Mouse (Mus musculus) embryonic fibroblast, embryonic 13.5 days (primary cell): Measurements from ENCODE around the gene Nupr1.

Experiments
- CTCF ChIP-seq: IDR thresholded peaks from 2 replicates; pipeline ENCODE4 v1.5.1; 2011; ENCODE audit warnings: mild to moderate bottlenecking, control low read depth, low read length, moderate library complexity, borderline replicate concordance; ENCODE audit not compliant: insufficient read depth
- POLR2A ChIP-seq: IDR thresholded peaks from 2 replicates; pipeline ENCODE4 v1.6.1; 2011; ENCODE audit warnings: low read depth, mild to moderate bottlenecking, control low read depth, low read length, moderate library complexity

DNA sequence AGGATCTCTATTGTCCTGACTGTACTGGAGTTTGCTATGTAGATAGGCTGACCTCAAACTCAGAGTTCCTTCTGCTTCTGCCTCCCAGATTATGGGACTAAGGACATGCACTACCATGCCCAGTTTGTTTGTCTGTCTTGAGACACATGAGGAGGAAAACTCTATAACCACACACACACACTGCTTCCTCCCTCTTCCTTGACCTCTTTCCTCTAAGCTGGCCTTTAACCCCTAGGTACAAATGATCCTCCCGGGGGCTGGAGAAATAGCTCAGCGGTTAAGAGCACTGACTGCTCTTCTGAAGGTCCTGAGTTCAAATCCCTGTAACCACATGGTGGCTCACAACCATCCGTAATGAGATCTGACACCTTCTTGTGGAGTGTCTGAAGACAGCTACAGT lies 13.7 kb upstream of the Nupr1 start:
- TF ChIP-seq CTCF (no peak), POLR2A (no peak)
